In the genomic region with DNA sequence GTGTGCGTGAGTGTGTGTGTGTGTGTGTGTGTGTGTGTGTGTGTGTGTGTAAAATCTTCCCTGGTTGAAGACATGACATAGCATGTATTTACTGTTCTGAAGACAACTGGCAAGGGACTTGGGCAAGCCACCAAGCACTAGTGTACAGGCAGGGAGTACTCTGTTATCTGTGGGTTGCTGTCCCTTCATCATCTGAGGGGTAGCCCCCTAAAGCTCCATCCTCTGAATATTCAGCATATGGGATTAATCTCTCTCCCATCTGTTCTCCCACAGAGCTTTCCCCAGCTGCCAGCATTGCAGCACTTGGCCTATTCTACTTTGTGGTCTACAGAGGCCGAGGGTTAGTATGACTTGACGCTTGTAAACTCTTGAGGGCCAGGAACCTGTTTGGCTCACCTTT, we compare ENCODE assay signal across 8 mouse cellular contexts. TPM values are rescaled to one million over a fixed set of nuclear protein-coding genes. Genes with fewer than 3 reads are reported as not detected.
DNase-seq lines count a peak whose midpoint lies in the region; ATAC-seq and TF ChIP-seq lines count a peak whose summit lies in the region.
"Not testable (repeated sequence)": the region's sequence is repeated elsewhere in the genome, so short reads cannot be mapped to it uniquely, and the experiment has no call there.
"Had no signal": no experiment of that assay in that cellular context is flagged by ENCODE, and none has a peak within 500 bp of the region (broad histone marks: within the 10 kb centered on the region; RNA-seq: fewer than 3 reads in every experiment).

No protein-coding gene starts in this region.

- peak; percentile 50 for DNase-seq in brain, embryonic 14.5 days (ENCODE audit: low read depth)
- not testable (repeated sequence) for DNase-seq in forebrain, postnatal 0 days; midbrain, embryonic 14.5 days

- H3K27me3 ChIP-seq in forebrain, embryonic 13.5 days; forebrain, embryonic 15.5 days; forebrain, postnatal 0 days (ENCODE audit: insufficient read depth, low read length); midbrain, embryonic 12.5 days; midbrain, embryonic 14.5 days (ENCODE audit: control insufficient read depth, insufficient read depth, low read length): not testable (repeated sequence)

- H3K4me3 ChIP-seq in forebrain, embryonic 13.5 days; forebrain, embryonic 15.5 days; forebrain, postnatal 0 days (ENCODE audit: low read depth, low read length); midbrain, embryonic 12.5 days; midbrain, embryonic 14.5 days (replicated peaks; ENCODE audit: low read depth, low read length): not testable (repeated sequence)

- not testable (repeated sequence) for TF ChIP-seq CTCF in brain, embryonic 14.5 days (IDR thresholded peaks at IDR 0.05; ENCODE audit: borderline replicate concordance, extremely low read depth, insufficient read depth, insufficient read length); forebrain, postnatal 0 days (IDR thresholded peaks at IDR 0.05; ENCODE audit: low read depth)

- TF ChIP-seq POLR2A in brain, embryonic 14.5 days (IDR thresholded peaks at IDR 0.05; ENCODE audit: borderline replicate concordance, extremely low read depth, insufficient read depth, insufficient read length, poor library complexity, severe bottlenecking) = not testable (repeated sequence)

- not testable (repeated sequence) for H3K4me2 ChIP-seq in forebrain, embryonic 13.5 days; forebrain, embryonic 15.5 days (replicated peaks); forebrain, postnatal 0 days (ENCODE audit: low read depth); midbrain, embryonic 12.5 days (replicated peaks); midbrain, embryonic 14.5 days (ENCODE audit: low read length)

- WGBS in forebrain, embryonic 13.5 days = 69% methylated on average over 3 of the region's 3 CpGs
- 57% methylated on average over 3 of the region's 3 CpGs for WGBS in forebrain, embryonic 15.5 days
- 73% methylated on average over 3 of the region's 3 CpGs for WGBS in forebrain, postnatal 0 days
- WGBS in midbrain, embryonic 12.5 days = 67% methylated on average over 3 of the region's 3 CpGs
- 55% methylated on average over 3 of the region's 3 CpGs for WGBS in midbrain, embryonic 14.5 days

- not testable (repeated sequence) for H3K36me3 ChIP-seq in forebrain, embryonic 13.5 days (ENCODE audit: poor library complexity, severe bottlenecking); forebrain, embryonic 15.5 days; forebrain, postnatal 0 days (ENCODE audit: insufficient read depth); midbrain, embryonic 12.5 days; midbrain, embryonic 14.5 days (ENCODE audit: control insufficient read depth, insufficient read depth, low read length)

- peaks cover 10% of the 10 kb centered on the region for H3K4me1 ChIP-seq in forebrain, embryonic 13.5 days
- H3K4me1 ChIP-seq in forebrain, embryonic 15.5 days = peaks cover 14% of the 10 kb centered on the region
- not testable (repeated sequence) for H3K4me1 ChIP-seq in forebrain, postnatal 0 days (ENCODE audit: insufficient read depth); midbrain, embryonic 14.5 days (ENCODE audit: control insufficient read depth, insufficient read depth, low read length)
- peaks cover 21% of the 10 kb centered on the region; the same call in 1 of the 2 replicates for H3K4me1 ChIP-seq in midbrain, embryonic 12.5 days

- H3K9me3 ChIP-seq in forebrain, embryonic 13.5 days (replicated peaks); forebrain, embryonic 15.5 days; forebrain, postnatal 0 days (ENCODE audit: low read length); midbrain, embryonic 12.5 days; midbrain, embryonic 14.5 days (ENCODE audit: control insufficient read depth, low read length): not testable (repeated sequence)

- peak; percentile 82 for ATAC-seq in forebrain, embryonic 13.5 days
- peak; percentile 74 for ATAC-seq in forebrain, embryonic 15.5 days (replicated peaks)
- peak; percentile 64 for ATAC-seq in forebrain, postnatal 0 days
- ATAC-seq in midbrain, embryonic 12.5 days (ENCODE audit: low FRiP score, low read depth) = peak; percentile 52; the same call in 1 of the 2 replicates
- ATAC-seq in midbrain, embryonic 14.5 days (ENCODE audit: low FRiP score, low TSS enrichment) = peak; percentile 37; the same call in 1 of the 2 replicates

- H3K27ac ChIP-seq in forebrain, embryonic 13.5 days = peak overlapping the region; percentile 54; the same call in 1 of the 2 replicates
- H3K27ac ChIP-seq in forebrain, embryonic 15.5 days (replicated peaks) = peak overlapping the region; percentile 69
- not testable (repeated sequence) for H3K27ac ChIP-seq in forebrain, postnatal 0 days (ENCODE audit: low read depth, low read length); midbrain, embryonic 12.5 days (replicated peaks); midbrain, embryonic 14.5 days (replicated peaks; ENCODE audit: low read depth, low read length)

- H3K9ac ChIP-seq in forebrain, embryonic 13.5 days; forebrain, embryonic 15.5 days (replicated peaks); forebrain, postnatal 0 days; midbrain, embryonic 12.5 days (replicated peaks); midbrain, embryonic 14.5 days (replicated peaks; ENCODE audit: low read length): not testable (repeated sequence)

RNA-seq across cellular contexts. Expression of a gene that starts 37.5 kb away (rescaled TPM):
- polyA plus RNA-seq in brain, embryonic 14.5 days (2012; rRNA removed) = 6.5 and 9.4 TPM in 2 replicates
- polyA plus RNA-seq in forebrain, embryonic 13.5 days (2015; fragmentation: Nextera tagmentation; extraction: Ambion mirVana) = 3.7 and 3.8 TPM in 2 replicates
- polyA plus RNA-seq in forebrain, embryonic 15.5 days (2015; fragmentation: Nextera tagmentation; extraction: Ambion mirVana) = 12.3 and 14.7 TPM in 2 replicates
- 15.0 and 29.2 TPM in 2 replicates for total RNA-seq in forebrain, postnatal 0 days (2014; rRNA removed)
- polyA plus RNA-seq in forebrain, postnatal 0 days (2015; fragmentation: Nextera tagmentation; extraction: Ambion mirVana) = 11.4 and 11.7 TPM in 2 replicates
- polyA plus RNA-seq in midbrain, embryonic 12.5 days (2016; fragmentation: Nextera tagmentation; extraction: Ambion mirVana) = 5.4 and 5.9 TPM in 2 replicates
- polyA plus RNA-seq in midbrain, embryonic 14.5 days (2014; fragmentation: Nextera tagmentation; extraction: Ambion mirVana) = 8.2 and 9.0 TPM in 2 replicates
- total RNA-seq: adrenal gland, adult 8-10 months had no signal
- polyA plus RNA-seq: G1E had no signal
